Mouse (Mus musculus) forebrain, embryonic 12.5 days (tissue): ENCODE measurements around the gene Carmil2. TPM values are rescaled to one million over a fixed set of nuclear protein-coding genes. Genes with fewer than 3 reads are reported as not detected.

ENCODE experiments used
- polyA plus RNA-seq: library from polyadenylated mRNA; unstranded; fragments of >200 nt; fragmentation: Nextera tagmentation; extraction: Ambion mirVana; gene quantifications from 2 replicates; pipeline ENCODE4 v1.2.1, GENCODE M21; 2016

The Carmil2 gene
- polyA plus RNA-seq, 1 experiment from 2014 or later: 5.2 TPM

Other genes with a start within 250 kb of the Carmil2 start
- gene Tppp3, start 214.7 kb upstream of the Carmil2 start, polyA plus RNA-seq: 39.9 and 41.3 TPM in 2 replicates
- 24.7 and 26.1 TPM in 2 replicates for gene Zdhhc1, start 189.4 kb upstream of the Carmil2 start, polyA plus RNA-seq
- gene Hsd11b2, start 167.5 kb upstream of the Carmil2 start, polyA plus RNA-seq: 10.9 and 12.0 TPM in 2 replicates
- 94.3 and 95.4 TPM in 2 replicates for gene Atp6v0d1, start 120.2 kb upstream of the Carmil2 start, polyA plus RNA-seq
- 17.3 and 18.8 TPM in 2 replicates for gene Ripor1, start 81.0 kb upstream of the Carmil2 start, polyA plus RNA-seq
- gene Ctcf, start 49.7 kb upstream of the Carmil2 start, polyA plus RNA-seq: 163 and 165 TPM in 2 replicates
- 0.61 and 1.2 TPM in 2 replicates for gene Agrp, start 48.9 kb upstream of the Carmil2 start, polyA plus RNA-seq
- gene Acd, start 14.8 kb downstream of the Carmil2 start, polyA plus RNA-seq: 83.0 and 88.7 TPM in 2 replicates
- 28.9 and 32.5 TPM in 2 replicates for gene Pard6a, start 14.9 kb downstream of the Carmil2 start, polyA plus RNA-seq
- 0.27 and 0.32 TPM in 2 replicates for gene 4933405L10Rik, start 21.4 kb downstream of the Carmil2 start, polyA plus RNA-seq
- gene Enkd1, start 21.9 kb downstream of the Carmil2 start, polyA plus RNA-seq: 35.7 and 37.0 TPM in 2 replicates
- gene Gfod2, start 72.4 kb downstream of the Carmil2 start, polyA plus RNA-seq: 57.1 and 57.4 TPM in 2 replicates
- 14.5 and 14.6 TPM in 2 replicates for gene Ranbp10, start 141.1 kb downstream of the Carmil2 start, polyA plus RNA-seq
- 0.12 and 0.51 TPM in 2 replicates for gene Tsnaxip1, start 141.5 kb downstream of the Carmil2 start, polyA plus RNA-seq
- gene Cenpt, start 167.0 kb downstream of the Carmil2 start, polyA plus RNA-seq: 67.1 and 70.7 TPM in 2 replicates
- 80.4 and 81.9 TPM in 2 replicates for gene Thap11, start 168.9 kb downstream of the Carmil2 start, polyA plus RNA-seq
- gene Nutf2, start 174.3 kb downstream of the Carmil2 start, polyA plus RNA-seq: 275 and 317 TPM in 2 replicates
- 67.4 and 72.2 TPM in 2 replicates for gene Edc4, start 194.6 kb downstream of the Carmil2 start, polyA plus RNA-seq
- 0.70 TPM in 1 of 2 replicates, not detected in the other for gene Nrn1l, start 207.3 kb downstream of the Carmil2 start, polyA plus RNA-seq
- 18.0 and 18.3 TPM in 2 replicates for gene Pskh1, start 214.2 kb downstream of the Carmil2 start, polyA plus RNA-seq
- gene Ctrl, start 247.6 kb downstream of the Carmil2 start, polyA plus RNA-seq: 2.4 and 3.0 TPM in 2 replicates